Mouse (Mus musculus) limb, embryonic 10.5 days (tissue): ENCODE data around the gene Lta. TPM values are rescaled to one million over a fixed set of nuclear protein-coding genes. Genes with fewer than 3 reads are reported as not detected.

ENCODE experiments used
- DNase-seq: peaks from one replicate; pipeline ENCODE4 v3.0.0-alpha.2; 2017; ENCODE audit warnings: low spot score
- H3K27ac ChIP-seq: fragments of 300-500 bp; sonication (generic); 2 replicates; pipeline ENCODE4 v1.5.1; 2016; ENCODE audit warnings: mild to moderate bottlenecking
- H3K27me3 ChIP-seq: fragments of 300-500 bp; sonication (generic); 2 replicates; pipeline ENCODE4 v1.6.1; 2016; ENCODE audit warnings: low read depth, mild to moderate bottlenecking; ENCODE audit not compliant: poor library complexity, severe bottlenecking
- H3K36me3 ChIP-seq: fragments of 300-500 bp; sonication (generic); 2 replicates; pipeline ENCODE4 v1.6.1; 2016; ENCODE audit warnings: mild to moderate bottlenecking, moderate library complexity
- H3K4me1 ChIP-seq: fragments of 300-500 bp; sonication (generic); 2 replicates; pipeline ENCODE4 v1.6.1; 2016
- H3K4me3 ChIP-seq: fragments of 300-500 bp; sonication (generic); 2 replicates; pipeline ENCODE4 v1.5.1; 2016; ENCODE audit warnings: mild to moderate bottlenecking, moderate library complexity
- H3K9me3 ChIP-seq: fragments of 300-500 bp; sonication (generic); replicated peaks from 2 replicates; pipeline ENCODE4 v1.6.1; 2016; ENCODE audit warnings: mild to moderate bottlenecking
- WGBS: fragments of 180-500 bp; shearing (Covaris S2); methylation state at CpG from one replicate; pipeline ENCODE4 v1.1.7; 2016; 5-methylcytosine and 5-hydroxymethylcytosine counted together
- polyA plus RNA-seq: library from polyadenylated mRNA; unstranded; fragments of >200 nt; fragmentation: Nextera tagmentation; extraction: Ambion mirVana; gene quantifications from 2 replicates; pipeline ENCODE4 v1.2.1, GENCODE M21; 2016

Gene Lta
- polyA plus RNA-seq, 1 experiment from 2014 or later, result not detected

- Histone ChIP-seq H3K36me3 (peaks cover 32% of the 10 kb centered on the region), H3K27ac (peak within 1 kb of the TSS; percentile 99), H3K4me3 (peak within 1 kb of the TSS; percentile 98), H3K27me3 (no peaks in the 10 kb centered on the region), H3K4me1 (peaks cover 32% of the 10 kb centered on the region), H3K9me3 (no peaks in the 10 kb centered on the region)
- under 1% methylated on average over 64 of the region's 89 CpGs for WGBS
- peak; percentile 96 for DNase-seq
Measured at GRCm38 (mm10) chr17:35164568-35165450, 40.3 kb downstream of the Lta start, which contains the start of gene Prrc2a. Prrc2a (minus strand) TSS chr17:35164897.

GRCm38 (mm10) chr17:35164218-35164567 is 41.0 kb downstream of the Lta start:
- no peaks in the 10 kb centered on the region for H3K27me3 ChIP-seq
- H3K36me3 ChIP-seq, result peaks cover 38% of the 10 kb centered on the region
- H3K27ac ChIP-seq, result peak overlapping the region; percentile 99
- no peaks in the 10 kb centered on the region for H3K9me3 ChIP-seq
- WGBS, result 0% methylated on average over 28 of the region's 28 CpGs
- peaks cover 32% of the 10 kb centered on the region for H3K4me1 ChIP-seq
- peak overlapping the region; percentile 98 for H3K4me3 ChIP-seq
- DNase-seq, result no peak

GRCm38 (mm10) chr17:35163326-35164081 is 41.6 kb downstream of the Lta start:
- no peak for DNase-seq
- Histone ChIP-seq H3K4me1 (peaks cover 32% of the 10 kb centered on the region), H3K9me3 (no peaks in the 10 kb centered on the region), H3K36me3 (peaks cover 45% of the 10 kb centered on the region), H3K27me3 (no peaks in the 10 kb centered on the region), H3K4me3 (peak overlapping the region; percentile 98), H3K27ac (peak overlapping the region; percentile 99)
- 25% methylated on average over 8 of the region's 8 CpGs for WGBS

- H3K36me3 ChIP-seq, result peaks cover 53% of the 10 kb centered on the region
- DNase-seq, result no peak
- peak overlapping the region; percentile 58; the same call in 1 of the 2 replicates for H3K27ac ChIP-seq
- H3K9me3 ChIP-seq, result no peaks in the 10 kb centered on the region
- H3K4me1 ChIP-seq, result peaks cover 32% of the 10 kb centered on the region
- peak overlapping the region; percentile 98 for H3K4me3 ChIP-seq
- no peaks in the 10 kb centered on the region for H3K27me3 ChIP-seq
- WGBS, result 74% methylated on average over 12 of the region's 12 CpGs
Measured at GRCm38 (mm10) chr17:35162730-35163129, 42.4 kb downstream of the Lta start.

GRCm38 (mm10) chr17:35162121-35162520 is 43.0 kb downstream of the Lta start:
- H3K4me1 ChIP-seq, result peaks cover 32% of the 10 kb centered on the region
- no peaks in the 10 kb centered on the region for H3K27me3 ChIP-seq
- H3K9me3 ChIP-seq, result no peaks in the 10 kb centered on the region
- H3K36me3 ChIP-seq, result peaks cover 59% of the 10 kb centered on the region
- H3K27ac ChIP-seq, result no peak overlapping the region
- WGBS, result 90% methylated on average over 14 of the region's 14 CpGs
- DNase-seq, result no peak
- peak overlapping the region; percentile 98 for H3K4me3 ChIP-seq

- Histone ChIP-seq H3K4me3 (peak overlapping the region; percentile 15; the same call in 1 of the 2 replicates), H3K36me3 (peaks cover 66% of the 10 kb centered on the region), H3K9me3 (no peaks in the 10 kb centered on the region), H3K27me3 (no peaks in the 10 kb centered on the region), H3K27ac (no peak overlapping the region), H3K4me1 (peaks cover 32% of the 10 kb centered on the region)
- WGBS, result 87% methylated on average over 11 of the region's 11 CpGs
- DNase-seq, result no peak
Measured at GRCm38 (mm10) chr17:35161421-35161820, 43.7 kb downstream of the Lta start.

- Histone ChIP-seq H3K4me3 (no peak overlapping the region), H3K27me3 (no peaks in the 10 kb centered on the region), H3K27ac (no peak overlapping the region), H3K9me3 (no peaks in the 10 kb centered on the region), H3K4me1 (peaks cover 31% of the 10 kb centered on the region), H3K36me3 (peaks cover 84% of the 10 kb centered on the region)
- DNase-seq, result no peak
- WGBS, result 85% methylated on average over 7 of the region's 7 CpGs
Measured at GRCm38 (mm10) chr17:35159638-35160037, 45.5 kb downstream of the Lta start.

GRCm38 (mm10) chr17:35158850-35159593 is 46.1 kb downstream of the Lta start:
- Histone ChIP-seq H3K27ac (no peak overlapping the region), H3K27me3 (no peaks in the 10 kb centered on the region), H3K9me3 (no peaks in the 10 kb centered on the region), H3K36me3 (peaks cover 90% of the 10 kb centered on the region), H3K4me1 (peaks cover 33% of the 10 kb centered on the region), H3K4me3 (no peak overlapping the region)
- no peak for DNase-seq
- 92% methylated on average over 16 of the region's 16 CpGs for WGBS

GRCm38 (mm10) chr17:35157661-35158175 is 47.4 kb downstream of the Lta start:
- 90% methylated on average over 8 of the region's 8 CpGs for WGBS
- Histone ChIP-seq H3K4me3 (no peak overlapping the region), H3K27ac (no peak overlapping the region), H3K36me3 (peaks cover 100% of the 10 kb centered on the region), H3K9me3 (no peaks in the 10 kb centered on the region), H3K27me3 (no peaks in the 10 kb centered on the region), H3K4me1 (peaks cover 22% of the 10 kb centered on the region)
- no peak for DNase-seq

GRCm38 (mm10) chr17:35157254-35157653 is 47.9 kb downstream of the Lta start:
- Histone ChIP-seq H3K4me1 (peaks cover 18% of the 10 kb centered on the region), H3K9me3 (no peaks in the 10 kb centered on the region), H3K27ac (no peak overlapping the region), H3K27me3 (no peaks in the 10 kb centered on the region), H3K36me3 (peaks cover 100% of the 10 kb centered on the region), H3K4me3 (no peak overlapping the region)
- WGBS, result 95% methylated on average over 8 of the region's 8 CpGs
- no peak for DNase-seq

- WGBS, result 92% methylated on average over 33 of the region's 33 CpGs
- no peak overlapping the region for H3K4me3 ChIP-seq
Measured at GRCm38 (mm10) chr17:35156461-35157200, 48.5 kb downstream of the Lta start.

GRCm38 (mm10) chr17:35155451-35155850 is 49.7 kb downstream of the Lta start:
- no peak for DNase-seq
- Histone ChIP-seq H3K9me3 (no peaks in the 10 kb centered on the region), H3K4me1 (peaks cover 9% of the 10 kb centered on the region), H3K36me3 (peaks cover 99% of the 10 kb centered on the region), H3K27me3 (no peaks in the 10 kb centered on the region), H3K4me3 (peak overlapping the region; percentile 1; the same call in 1 of the 2 replicates), H3K27ac (0 out of 2 replicates have a peak overlapping the region, but pooled peaks have one; percentile 17)
- 93% methylated on average over 12 of the region's 12 CpGs for WGBS

More at GRCm38 (mm10) chr17:35156461-35157200, 48.5 kb downstream of the Lta start:
- Histone ChIP-seq H3K27me3 (no peaks in the 10 kb centered on the region), H3K4me1 (peaks cover 11% of the 10 kb centered on the region), H3K27ac (no peak overlapping the region), H3K9me3 (no peaks in the 10 kb centered on the region), H3K36me3 (peaks cover 100% of the 10 kb centered on the region)
- DNase-seq, result no peak
